Mouse (Mus musculus) cortical plate, adult 2 months (tissue): ENCODE data around the gene Ankrd23. TPM values are rescaled to one million over a fixed set of nuclear protein-coding genes. Genes with fewer than 3 reads are reported as not detected.

ENCODE experiments used
- H3K27ac ChIP-seq: fragments of 200-500 bp; 2 replicates; pipeline ENCODE4 v1.5.1; 2012; ENCODE audit warnings: low read length, control low read depth, inconsistent platforms; ENCODE audit not compliant: insufficient read depth
- H3K4me1 ChIP-seq: fragments of 200-500 bp; 2 replicates; pipeline ENCODE4 v1.6.1; 2011; ENCODE audit warnings: low read length; ENCODE audit not compliant: control insufficient read depth, insufficient read depth
- H3K4me3 ChIP-seq: fragments of 200-500 bp; 2 replicates; pipeline ENCODE4 v1.5.1; 2011; ENCODE audit warnings: mild to moderate bottlenecking, low read length, control low read depth; ENCODE audit not compliant: insufficient read depth
- CTCF ChIP-seq: fragments of 200-500 bp; IDR thresholded peaks from 2 replicates; pipeline ENCODE4 v1.5.1; 2011; ENCODE audit warnings: mild to moderate bottlenecking, control low read depth, low read length; ENCODE audit not compliant: insufficient read depth; ENCODE audit errors: extremely low read depth
- POLR2A ChIP-seq: fragments of 200-500 bp; IDR thresholded peaks from 2 replicates; pipeline ENCODE4 v1.6.1; 2011; ENCODE audit warnings: mild to moderate bottlenecking, low read length, control low read depth; ENCODE audit not compliant: insufficient read depth; ENCODE audit errors: extremely low read depth
- polyA plus RNA-seq: library from polyadenylated mRNA; depleted of rRNA; stranded (reverse); fragments of >200 nt; gene quantifications from 2 replicates; pipeline ENCODE4 v1.2.3, GENCODE M21; 2012

The Ankrd23 gene
- polyA plus RNA-seq, 1 experiment, result 10.4 TPM

GRCm38 (mm10) chr1:36574196-36574955 lies 37.7 kb upstream of the Ankrd23 start:
- Histone ChIP-seq H3K27ac (no peak overlapping the region), H3K4me3 (no peak overlapping the region)

GRCm38 (mm10) chr1:36573524-36573923 lies 36.8 kb upstream of the Ankrd23 start:
- Histone ChIP-seq H3K27ac (no peak overlapping the region), H3K4me3 (no peak overlapping the region), H3K4me1 (no peaks in the 10 kb centered on the region)
- no peak for TF ChIP-seq CTCF
- TF ChIP-seq POLR2A, result no peak

More at GRCm38 (mm10) chr1:36574196-36574955, 37.7 kb upstream of the Ankrd23 start:
- TF ChIP-seq POLR2A (no peak), CTCF (no peak)
- no peaks in the 10 kb centered on the region for H3K4me1 ChIP-seq

- TF ChIP-seq CTCF, result no peak
- no peak for TF ChIP-seq POLR2A
- H3K4me3 ChIP-seq, result no peak overlapping the region
- H3K4me1 ChIP-seq, result no peaks in the 10 kb centered on the region
- no peak overlapping the region for H3K27ac ChIP-seq
These were observed 36.0 kb upstream of the Ankrd23 start for GRCm38 (mm10) chr1:36572709-36573108.

GRCm38 (mm10) chr1:36572140-36572700 lies 35.5 kb upstream of the Ankrd23 start:
- Histone ChIP-seq H3K27ac (no peak overlapping the region), H3K4me3 (no peak overlapping the region), H3K4me1 (no peaks in the 10 kb centered on the region)
- no peak for TF ChIP-seq POLR2A
- TF ChIP-seq CTCF, result no peak

GRCm38 (mm10) chr1:36571627-36572026 lies 34.9 kb upstream of the Ankrd23 start:
- TF ChIP-seq CTCF, result no peak
- TF ChIP-seq POLR2A, result no peak
- H3K4me1 ChIP-seq, result peaks cover 3% of the 10 kb centered on the region; the same call in 1 of the 2 replicates
- no peak overlapping the region for H3K27ac ChIP-seq
- no peak overlapping the region for H3K4me3 ChIP-seq

- H3K4me3 ChIP-seq, result no peak overlapping the region
- TF ChIP-seq CTCF (no peak), POLR2A (no peak)
These were observed 33.6 kb upstream of the Ankrd23 start for GRCm38 (mm10) chr1:36570320-36570719.

GRCm38 (mm10) chr1:36569694-36570276 lies 33.1 kb upstream of the Ankrd23 start:
- Histone ChIP-seq H3K27ac (no peak overlapping the region), H3K4me1 (peaks cover 3% of the 10 kb centered on the region; the same call in 1 of the 2 replicates), H3K4me3 (no peak overlapping the region)
- TF ChIP-seq CTCF, result no peak
- no peak for TF ChIP-seq POLR2A

More at GRCm38 (mm10) chr1:36570320-36570719, 33.6 kb upstream of the Ankrd23 start:
- H3K4me1 ChIP-seq, result peaks cover 3% of the 10 kb centered on the region; the same call in 1 of the 2 replicates
- H3K27ac ChIP-seq, result no peak overlapping the region

GRCm38 (mm10) chr1:36568776-36569175 lies 32.1 kb upstream of the Ankrd23 start:
- no peak overlapping the region for H3K27ac ChIP-seq
- peaks cover 3% of the 10 kb centered on the region; the same call in 1 of the 2 replicates for H3K4me1 ChIP-seq
- TF ChIP-seq CTCF (no peak), POLR2A (no peak)
- no peak overlapping the region for H3K4me3 ChIP-seq

GRCm38 (mm10) chr1:36567818-36568603 lies 31.3 kb upstream of the Ankrd23 start:
- no peak overlapping the region for H3K4me3 ChIP-seq
- TF ChIP-seq POLR2A (no peak), CTCF (no peak)
- H3K27ac ChIP-seq, result no peak overlapping the region
- peaks cover 3% of the 10 kb centered on the region; the same call in 1 of the 2 replicates for H3K4me1 ChIP-seq
